Mouse (Mus musculus) E14TG2a.4 (cell line): ENCODE measurements around the gene Clasrp.

Experiments used
- CTCF ChIP-seq: conservative IDR thresholded peaks from 2 replicates; pipeline ENCODE4 v1.5.1; 2014; ENCODE audit warnings: low read length
- NANOG ChIP-seq: IDR thresholded peaks from 2 replicates; pipeline ENCODE4 v1.6.1; 2014; ENCODE audit warnings: borderline replicate concordance, low read length, mixed read lengths

DNA sequence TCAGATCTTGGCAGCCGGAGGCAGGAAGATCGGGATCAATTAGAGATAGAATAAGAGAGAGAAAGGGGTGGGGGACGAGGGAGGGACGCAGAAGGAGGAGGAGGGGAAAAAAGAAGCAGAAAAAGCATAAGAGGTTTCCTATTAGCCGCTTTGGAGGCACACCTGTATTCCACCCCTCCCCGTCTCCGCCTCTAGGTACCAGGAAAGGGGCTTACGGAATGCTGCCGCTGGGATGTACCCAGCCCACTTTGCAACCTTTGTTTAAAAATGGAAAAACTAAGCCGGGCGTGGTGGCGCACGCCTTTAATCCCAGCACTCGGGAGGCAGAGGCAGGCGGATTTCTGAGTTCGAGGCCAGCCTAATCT is 30.5 kb downstream of the Clasrp start:
- TF ChIP-seq CTCF (no peak), NANOG (no peak)
